Mouse (Mus musculus): ENCODE data around the gene Cd101.
A peak's percentile ranks its signal among the peaks of the same experiment; 100 is the strongest.

Cd101 gene

GRCm38 (mm10) chr3:101003575-101004356 lies 25.6 kb downstream of the Cd101 start:
- DNase-seq (ENCODE audit: low read depth, low spot score), result no peak

- no peak for DNase-seq (ENCODE audit: low read depth, low spot score)
Measured at GRCm38 (mm10) chr3:100999732-101000131, 29.6 kb downstream of the Cd101 start.

- peak; percentile 50 for DNase-seq (ENCODE audit: low read depth, low spot score)
Measured at GRCm38 (mm10) chr3:100998904-100999340, 30.4 kb downstream of the Cd101 start.

- no peak for DNase-seq (ENCODE audit: low read depth, low spot score)
Measured at GRCm38 (mm10) chr3:100997785-100998570, 31.4 kb downstream of the Cd101 start.

- DNase-seq (ENCODE audit: low read depth, low spot score), result no peak
Measured at GRCm38 (mm10) chr3:100994252-100994651, 35.1 kb downstream of the Cd101 start.

GRCm38 (mm10) chr3:100993718-100994117 lies 35.6 kb downstream of the Cd101 start:
- DNase-seq (ENCODE audit: low read depth, low spot score), result no peak

GRCm38 (mm10) chr3:100993158-100993557 lies 36.2 kb downstream of the Cd101 start:
- DNase-seq (ENCODE audit: low read depth, low spot score), result no peak

GRCm38 (mm10) chr3:100990231-100990630 lies 39.1 kb downstream of the Cd101 start:
- no peak for DNase-seq (ENCODE audit: low read depth, low spot score)

- no peak for DNase-seq (ENCODE audit: low read depth, low spot score)
Measured at GRCm38 (mm10) chr3:100989417-100989816, 39.9 kb downstream of the Cd101 start.

GRCm38 (mm10) chr3:100979290-100979689 lies 50.1 kb downstream of the Cd101 start:
- no peak for DNase-seq (ENCODE audit: low read depth, low spot score)

GRCm38 (mm10) chr3:100973906-100974305 lies 55.5 kb downstream of the Cd101 start:
- DNase-seq (ENCODE audit: low read depth, low spot score), result no peak

GRCm38 (mm10) chr3:100969176-100969917 lies 60.0 kb downstream of the Cd101 start, which contains the start of gene Ttf2:
Gene Ttf2 (minus strand): TSS chr3:100969663.
- DNase-seq (ENCODE audit: low read depth, low spot score), result peak; percentile 92

GRCm38 (mm10) chr3:100963849-100964542 lies 65.4 kb downstream of the Cd101 start:
- DNase-seq (ENCODE audit: low read depth, low spot score), result no peak

GRCm38 (mm10) chr3:100961501-100961900 lies 67.9 kb downstream of the Cd101 start:
- DNase-seq (ENCODE audit: low read depth, low spot score), result no peak

- no peak for DNase-seq (ENCODE audit: low read depth, low spot score)
Measured at GRCm38 (mm10) chr3:100961007-100961406, 68.3 kb downstream of the Cd101 start.

- DNase-seq (ENCODE audit: low read depth, low spot score), result no peak
Measured at GRCm38 (mm10) chr3:100954616-100955015, 74.7 kb downstream of the Cd101 start.

GRCm38 (mm10) chr3:100951531-100951930 lies 77.8 kb downstream of the Cd101 start:
- no peak for DNase-seq (ENCODE audit: low read depth, low spot score)

GRCm38 (mm10) chr3:100947286-100947685 lies 82.1 kb downstream of the Cd101 start:
- DNase-seq (ENCODE audit: low read depth, low spot score), result no peak

Measured in c-Kit-negative CD71-positive TER-119-positive erythroid progenitor cells, embryonic 14.5 days (primary cell).